Mouse (Mus musculus) E14TG2a.4 (cell line): ENCODE results near the gene Gbgt1.

Source experiments
- CTCF ChIP-seq: conservative IDR thresholded peaks from 2 replicates; pipeline ENCODE4 v1.5.1; 2014; ENCODE audit warnings: low read length
- NANOG ChIP-seq: IDR thresholded peaks from 2 replicates; pipeline ENCODE4 v1.6.1; 2014; ENCODE audit warnings: borderline replicate concordance, low read length, mixed read lengths
- POU5F1 ChIP-seq: IDR thresholded peaks from 2 replicates; pipeline ENCODE4 v1.6.1; 2014; ENCODE audit warnings: low read length, borderline replicate concordance

DNA sequence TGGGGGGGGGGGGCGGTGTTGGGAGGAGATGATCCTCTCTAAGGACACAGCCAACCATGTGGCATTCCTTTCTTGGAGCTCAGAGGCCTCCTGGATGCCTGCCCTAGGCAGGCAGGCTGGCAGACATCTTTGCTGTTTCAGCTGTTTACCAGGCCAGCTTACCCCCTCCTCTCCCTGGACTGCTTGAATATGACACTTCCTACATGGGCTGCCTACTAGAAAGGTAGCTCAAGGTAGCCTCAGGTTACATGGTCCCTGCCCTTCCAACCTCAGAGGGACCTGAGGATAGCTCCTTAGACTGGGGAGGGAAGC, 42.1 kb downstream of the Gbgt1 start:
- no peak for TF ChIP-seq CTCF
- TF ChIP-seq POU5F1: no peak
- TF ChIP-seq NANOG: no peak
